Mouse (Mus musculus): ENCODE results near the gene Trpm4. TPM values are rescaled to one million over a fixed set of nuclear protein-coding genes. Genes with fewer than 3 reads are reported as not detected.

The Trpm4 gene
- polyA plus RNA-seq, 1 experiment from 2014 or later: 8.2 TPM

GRCm38 (mm10) chr7:45331502-45331901 is 2.1 kb downstream of the Trpm4 start:
- Histone ChIP-seq H3K4me1 (peaks cover 29% of the 10 kb centered on the region), H3K9ac (replicated peaks) (no peak overlapping the region), H3K9me3 (no peaks in the 10 kb centered on the region), H3K4me2 (replicated peaks) (no peak overlapping the region), H3K36me3 (no peaks in the 10 kb centered on the region), H3K27ac (replicated peaks) (no peak overlapping the region), H3K27me3 (peaks cover 36% of the 10 kb centered on the region), H3K4me3 (no peak overlapping the region)
- ATAC-seq (ENCODE audit: low FRiP score, low read depth): no peak
- 84% methylated on average over 6 of the region's 6 CpGs for WGBS

GRCm38 (mm10) chr7:45328841-45329475 is 4.6 kb downstream of the Trpm4 start:
- H3K9ac ChIP-seq (replicated peaks): no peak overlapping the region
- H3K36me3 ChIP-seq: 0 out of 2 replicates have a peak, but pooled peaks cover 4% of the 10 kb centered on the region
- peaks cover 18% of the 10 kb centered on the region for H3K4me1 ChIP-seq
- no peak overlapping the region for H3K4me2 ChIP-seq (replicated peaks)
- no peak overlapping the region for H3K4me3 ChIP-seq
- H3K9me3 ChIP-seq: no peaks in the 10 kb centered on the region
- no peak for ATAC-seq (ENCODE audit: low FRiP score, low read depth)
- peaks cover 13% of the 10 kb centered on the region for H3K27me3 ChIP-seq
- H3K27ac ChIP-seq (replicated peaks): no peak overlapping the region
- 81% methylated on average over 13 of the region's 13 CpGs for WGBS

- Histone ChIP-seq H3K9ac (replicated peaks) (no peak overlapping the region), H3K4me1 (no peaks in the 10 kb centered on the region), H3K9me3 (no peaks in the 10 kb centered on the region), H3K4me2 (replicated peaks) (no peak overlapping the region), H3K36me3 (0 out of 2 replicates have a peak, but pooled peaks cover 4% of the 10 kb centered on the region), H3K27ac (replicated peaks) (no peak overlapping the region), H3K27me3 (no peaks in the 10 kb centered on the region), H3K4me3 (no peak overlapping the region)
- no peak for ATAC-seq (ENCODE audit: low FRiP score, low read depth)
Measured at GRCm38 (mm10) chr7:45325800-45326199, 7.8 kb downstream of the Trpm4 start.

- H3K36me3 ChIP-seq: 0 out of 2 replicates have a peak, but pooled peaks cover 4% of the 10 kb centered on the region
Measured at GRCm38 (mm10) chr7:45323069-45323468, 10.5 kb downstream of the Trpm4 start.

GRCm38 (mm10) chr7:45322245-45322644 is 11.3 kb downstream of the Trpm4 start:
- H3K9me3 ChIP-seq: no peaks in the 10 kb centered on the region
- WGBS: 84% methylated on average over 4 of the region's 4 CpGs
- no peak overlapping the region for H3K4me3 ChIP-seq
- no peak for ATAC-seq (ENCODE audit: low FRiP score, low read depth)
- H3K9ac ChIP-seq (replicated peaks): no peak overlapping the region
- H3K27ac ChIP-seq (replicated peaks): no peak overlapping the region
- no peaks in the 10 kb centered on the region for H3K27me3 ChIP-seq
- no peaks in the 10 kb centered on the region for H3K4me1 ChIP-seq
- H3K36me3 ChIP-seq: 0 out of 2 replicates have a peak, but pooled peaks cover 4% of the 10 kb centered on the region
- H3K4me2 ChIP-seq (replicated peaks): no peak overlapping the region

More at GRCm38 (mm10) chr7:45323069-45323468, 10.5 kb downstream of the Trpm4 start:
- H3K4me2 ChIP-seq (replicated peaks): no peak overlapping the region
- no peak for ATAC-seq (ENCODE audit: low FRiP score, low read depth)
- WGBS: 94% methylated on average over 5 of the region's 5 CpGs
- H3K4me1 ChIP-seq: no peaks in the 10 kb centered on the region
- H3K9ac ChIP-seq (replicated peaks): no peak overlapping the region
- H3K4me3 ChIP-seq: no peak overlapping the region
- H3K9me3 ChIP-seq: no peaks in the 10 kb centered on the region
- no peaks in the 10 kb centered on the region for H3K27me3 ChIP-seq
- no peak overlapping the region for H3K27ac ChIP-seq (replicated peaks)

- Histone ChIP-seq H3K36me3 (no peaks in the 10 kb centered on the region), H3K27ac (replicated peaks) (no peak overlapping the region), H3K27me3 (no peaks in the 10 kb centered on the region), H3K4me2 (replicated peaks) (no peak overlapping the region), H3K9ac (replicated peaks) (no peak overlapping the region), H3K4me1 (peaks cover 12% of the 10 kb centered on the region; the same call in 1 of the 2 replicates), H3K4me3 (no peak overlapping the region), H3K9me3 (no peaks in the 10 kb centered on the region)
- no peak for ATAC-seq (ENCODE audit: low FRiP score, low read depth)
- 91% methylated on average over 14 of the region's 14 CpGs for WGBS
Measured at GRCm38 (mm10) chr7:45316536-45316935, 17.0 kb downstream of the Trpm4 start.

- no peaks in the 10 kb centered on the region for H3K36me3 ChIP-seq
- no peaks in the 10 kb centered on the region for H3K27me3 ChIP-seq
- H3K9me3 ChIP-seq: no peaks in the 10 kb centered on the region
- H3K4me3 ChIP-seq: no peak overlapping the region
- no peak overlapping the region for H3K4me2 ChIP-seq (replicated peaks)
- H3K9ac ChIP-seq (replicated peaks): no peak overlapping the region
- WGBS: 86% methylated on average over 10 of the region's 10 CpGs
- H3K4me1 ChIP-seq: peaks cover 12% of the 10 kb centered on the region; the same call in 1 of the 2 replicates
- no peak overlapping the region for H3K27ac ChIP-seq (replicated peaks)
- no peak for ATAC-seq (ENCODE audit: low FRiP score, low read depth)
Measured at GRCm38 (mm10) chr7:45315182-45315701, 18.3 kb downstream of the Trpm4 start.

GRCm38 (mm10) chr7:45313495-45313894 is 20.1 kb downstream of the Trpm4 start:
- no peak overlapping the region for H3K4me2 ChIP-seq (replicated peaks)
- H3K27me3 ChIP-seq: no peaks in the 10 kb centered on the region
- ATAC-seq (ENCODE audit: low FRiP score, low read depth): no peak
- WGBS: 48% methylated on average over 9 of the region's 9 CpGs
- no peak overlapping the region for H3K27ac ChIP-seq (replicated peaks)
- H3K36me3 ChIP-seq: no peaks in the 10 kb centered on the region
- H3K9me3 ChIP-seq: no peaks in the 10 kb centered on the region
- peaks cover 17% of the 10 kb centered on the region; the same call in 1 of the 2 replicates for H3K4me1 ChIP-seq
- H3K4me3 ChIP-seq: no peak overlapping the region
- no peak overlapping the region for H3K9ac ChIP-seq (replicated peaks)

GRCm38 (mm10) chr7:45312686-45313453 is 20.7 kb downstream of the Trpm4 start:
- WGBS: 37% methylated on average over 10 of the region's 10 CpGs
- no peak overlapping the region for H3K4me2 ChIP-seq (replicated peaks)
- no peak overlapping the region for H3K4me3 ChIP-seq
- peaks cover 17% of the 10 kb centered on the region; the same call in 1 of the 2 replicates for H3K4me1 ChIP-seq
- H3K27ac ChIP-seq (replicated peaks): no peak overlapping the region
- no peaks in the 10 kb centered on the region; the same call in 1 of the 2 replicates for H3K27me3 ChIP-seq
- H3K9ac ChIP-seq (replicated peaks): no peak overlapping the region
- no peaks in the 10 kb centered on the region for H3K9me3 ChIP-seq
- no peak for ATAC-seq (ENCODE audit: low FRiP score, low read depth)
- no peaks in the 10 kb centered on the region for H3K36me3 ChIP-seq

GRCm38 (mm10) chr7:45312023-45312422 is 21.6 kb downstream of the Trpm4 start:
- H3K27ac ChIP-seq (replicated peaks): no peak overlapping the region
- H3K36me3 ChIP-seq: no peaks in the 10 kb centered on the region
- peaks cover 17% of the 10 kb centered on the region; the same call in 1 of the 2 replicates for H3K4me1 ChIP-seq
- no peak for ATAC-seq (ENCODE audit: low FRiP score, low read depth)
- H3K27me3 ChIP-seq: no peaks in the 10 kb centered on the region; the same call in 1 of the 2 replicates
- H3K9ac ChIP-seq (replicated peaks): no peak overlapping the region
- no peak overlapping the region for H3K4me3 ChIP-seq
- no peaks in the 10 kb centered on the region for H3K9me3 ChIP-seq
- no peak overlapping the region for H3K4me2 ChIP-seq (replicated peaks)
- WGBS: 68% methylated on average over 8 of the region's 8 CpGs

GRCm38 (mm10) chr7:45309455-45309854 is 24.1 kb downstream of the Trpm4 start:
- 11% methylated on average over 9 of the region's 9 CpGs for WGBS
- Histone ChIP-seq H3K4me2 (replicated peaks) (no peak overlapping the region), H3K4me3 (no peak overlapping the region), H3K36me3 (no peaks in the 10 kb centered on the region), H3K27me3 (peaks cover 6% of the 10 kb centered on the region; the same call in 1 of the 2 replicates), H3K4me1 (peaks cover 25% of the 10 kb centered on the region; the same call in 1 of the 2 replicates), H3K9me3 (no peaks in the 10 kb centered on the region), H3K9ac (replicated peaks) (no peak overlapping the region), H3K27ac (replicated peaks) (peak overlapping the region; percentile 39; the same call in 1 of the 2 replicates)
- 0 out of 2 replicates have a peak, but pooled peaks have one; percentile 32 for ATAC-seq (ENCODE audit: low FRiP score, low read depth)

All from midbrain, embryonic 12.5 days (tissue).